Mouse (Mus musculus) megakaryocyte progenitor cell, adult 5-6 weeks (primary cell): ENCODE measurements around the gene Gm20388. TPM values are rescaled to one million over a fixed set of nuclear protein-coding genes. Genes with fewer than 3 reads are reported as not detected.

Source experiments
- ATAC-seq: replicated peaks from 2 replicates; pipeline ENCODE4 v1.8.0; 2016; ENCODE audit warnings: mild to moderate bottlenecking, moderate TSS enrichment, inconsistent platforms; ENCODE audit not compliant: poor library complexity
- total RNA-seq, 2 experiments: library from RNA; stranded (forward) in 1 of 2; stranded (reverse) in 1 of 2; fragments of 157-497, 149-512 nt in 1 of 2; fragments of 200-1000 nt in 1 of 2; gene quantifications; 2 replicates each; pipeline versions ENCODE4 v1.2.3 to v1.2.4; 2015 to 2017

Gm20388 gene
- total RNA-seq, 2 experiments from 2014 or later: 18.6 TPM; not detected in 1

DNA sequence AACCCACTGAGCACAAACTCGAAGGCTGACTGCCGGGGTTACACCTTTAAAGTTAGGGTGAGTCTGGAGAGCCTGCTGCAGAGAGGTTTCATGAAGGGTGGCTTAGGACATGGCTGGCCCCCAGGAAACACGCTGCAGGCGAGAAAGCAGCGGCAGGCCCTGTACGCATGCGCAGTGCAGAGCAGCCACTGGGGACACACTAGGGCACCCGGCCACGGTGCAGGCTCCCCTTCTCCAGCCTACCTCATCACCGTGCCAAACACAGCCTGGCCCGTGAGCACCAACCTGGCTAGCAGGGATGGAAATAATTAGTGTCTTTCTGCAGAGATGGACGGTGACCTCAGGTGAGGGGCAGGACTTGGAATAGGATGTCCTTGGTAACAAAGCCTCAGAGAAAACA, 2175.4 kb downstream of the Gm20388 start:
- ATAC-seq: no peak

DNA sequence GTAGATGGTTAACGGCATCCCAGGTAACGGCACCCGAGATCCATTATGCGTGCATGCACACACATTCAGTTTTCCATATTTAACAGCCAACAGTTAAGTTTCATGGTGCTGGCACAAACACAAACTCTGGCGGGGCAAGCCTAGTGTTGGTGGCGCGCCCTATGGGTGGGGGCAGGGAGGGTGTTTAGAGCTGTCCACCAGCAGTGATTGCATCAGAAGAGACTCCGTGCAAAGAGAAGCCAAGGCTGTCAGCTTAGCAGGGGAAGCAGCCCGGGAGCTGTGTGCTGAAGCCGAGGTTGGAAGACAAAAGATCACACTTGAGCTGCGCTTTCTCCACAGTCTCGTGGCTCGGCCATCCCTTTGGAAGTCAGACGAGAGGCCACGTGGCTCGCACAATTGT, 2178.0 kb downstream of the Gm20388 start:
- no peak for ATAC-seq

DNA sequence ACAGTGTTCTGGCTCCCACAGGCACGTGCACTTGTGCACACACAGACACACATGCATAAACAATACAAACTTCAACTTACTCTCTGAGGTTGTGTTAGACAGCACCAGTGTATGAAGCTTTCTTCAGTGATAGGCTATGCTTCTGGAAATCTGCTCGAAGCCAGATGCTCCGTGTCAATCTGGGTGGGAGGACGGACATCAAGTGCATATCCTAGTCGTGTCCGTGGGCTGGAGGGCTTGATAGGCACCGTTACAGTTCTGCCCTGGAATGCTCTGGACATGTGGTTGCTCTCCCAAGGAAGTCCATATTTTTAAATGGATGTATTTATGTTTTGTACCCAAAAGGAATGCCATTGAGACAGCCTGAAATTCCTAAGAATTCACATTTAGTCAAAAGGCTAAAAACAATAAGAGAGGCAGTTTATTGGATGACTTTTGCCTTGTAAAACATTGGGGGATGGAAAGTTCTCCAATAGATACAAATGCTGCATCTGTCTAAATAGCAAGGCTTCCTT, 2178.6 kb downstream of the Gm20388 start:
- no peak for ATAC-seq

DNA sequence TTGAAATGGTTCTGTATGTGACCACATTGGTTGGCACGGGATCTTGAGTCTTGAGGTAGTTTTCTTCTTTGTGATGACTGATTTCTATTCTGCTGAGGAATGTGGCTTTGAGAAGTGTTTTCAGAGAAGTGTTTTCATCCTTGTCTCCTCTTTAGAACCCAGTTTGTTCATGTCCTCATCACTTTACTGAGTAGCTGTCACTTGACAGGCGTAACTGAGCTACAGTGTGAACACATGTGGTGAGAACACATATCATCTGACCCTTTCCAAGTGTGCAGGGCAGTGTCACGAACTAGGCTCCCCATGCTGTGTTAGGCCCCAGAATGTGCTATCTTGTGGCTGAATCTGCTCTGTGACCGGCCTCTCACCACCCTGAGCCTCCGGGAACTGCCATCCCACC, 2181.8 kb downstream of the Gm20388 start:
- ATAC-seq: no peak

GRCm38 (mm10) chr8:122098766-122099165, 2188.1 kb downstream of the Gm20388 start:
- ATAC-seq: no peak

DNA sequence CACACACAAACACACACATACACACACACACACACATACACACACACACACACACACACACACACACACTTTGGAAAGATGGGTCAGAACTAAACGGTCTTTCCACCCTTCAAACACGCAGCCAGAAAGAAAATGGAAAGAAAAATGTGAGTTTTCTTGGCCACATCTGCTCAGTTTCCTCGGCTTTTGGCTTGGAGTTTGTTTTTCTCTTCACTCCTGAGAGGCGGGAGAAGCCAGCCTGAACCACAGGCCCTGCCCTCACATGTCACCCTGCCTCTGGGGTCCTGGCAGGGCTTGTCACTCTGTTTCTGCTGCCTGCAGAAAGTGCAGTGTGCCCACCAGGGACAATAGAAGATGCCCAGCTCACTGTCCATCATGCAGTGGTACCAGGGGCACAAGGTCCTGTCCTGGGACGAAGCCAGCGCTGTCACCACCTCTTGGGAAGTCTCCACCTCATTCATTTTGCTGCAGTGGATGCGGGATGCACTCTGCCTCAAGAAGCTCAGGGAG, 2189.1 kb downstream of the Gm20388 start:
- ATAC-seq: no peak

DNA sequence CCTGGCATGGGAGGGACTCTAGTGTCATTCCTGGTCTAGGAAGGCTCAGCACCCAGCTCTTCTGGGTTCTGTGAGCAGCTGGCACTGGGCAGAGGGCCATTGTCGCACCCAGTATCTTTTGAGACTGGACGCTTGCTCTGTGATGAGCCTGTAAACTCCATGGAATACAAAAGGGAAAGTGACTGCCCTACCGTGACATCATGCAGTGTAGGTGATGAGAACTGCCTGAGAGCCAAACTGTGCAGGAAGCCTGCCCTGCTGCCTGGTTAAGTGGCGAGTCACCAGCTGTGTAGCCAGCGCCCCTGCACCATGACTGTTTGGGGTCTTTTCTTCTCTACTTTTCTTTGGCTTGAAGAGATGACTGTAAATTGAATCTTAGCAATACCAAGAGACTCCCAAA, 2191.2 kb downstream of the Gm20388 start:
- no peak for ATAC-seq

GRCm38 (mm10) chr8:122102286-122102685, 2191.6 kb downstream of the Gm20388 start:
- no peak for ATAC-seq

- ATAC-seq: no peak
Observed at GRCm38 (mm10) chr8:122103241-122103640, 2192.6 kb downstream of the Gm20388 start.

DNA sequence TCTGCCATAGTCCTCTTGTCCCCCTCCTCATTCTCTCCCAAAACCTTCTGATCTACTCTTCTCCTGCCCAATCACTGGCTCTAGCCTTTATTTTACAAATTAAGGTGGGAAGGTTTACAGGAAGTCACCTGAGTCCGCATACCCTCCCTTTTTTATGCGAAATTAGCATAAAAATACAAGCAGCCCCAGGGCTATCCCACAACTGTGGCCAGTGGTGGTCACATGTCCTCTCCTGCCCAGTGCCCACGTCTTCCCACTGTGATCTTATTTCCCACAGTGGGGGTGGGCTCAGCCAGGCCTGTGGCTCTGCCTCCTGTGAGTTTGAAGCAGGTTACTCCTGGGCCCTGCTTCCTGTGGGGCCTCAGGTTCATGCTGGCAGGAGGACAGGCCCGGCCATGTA, 2194.0 kb downstream of the Gm20388 start:
- no peak for ATAC-seq

GRCm38 (mm10) chr8:122106270-122106669, 2195.6 kb downstream of the Gm20388 start:
- ATAC-seq: 0 out of 2 replicates have a peak, but pooled peaks have one; percentile 21

- no peak for ATAC-seq
Observed at GRCm38 (mm10) chr8:122110240-122110866, 2199.7 kb downstream of the Gm20388 start.

DNA sequence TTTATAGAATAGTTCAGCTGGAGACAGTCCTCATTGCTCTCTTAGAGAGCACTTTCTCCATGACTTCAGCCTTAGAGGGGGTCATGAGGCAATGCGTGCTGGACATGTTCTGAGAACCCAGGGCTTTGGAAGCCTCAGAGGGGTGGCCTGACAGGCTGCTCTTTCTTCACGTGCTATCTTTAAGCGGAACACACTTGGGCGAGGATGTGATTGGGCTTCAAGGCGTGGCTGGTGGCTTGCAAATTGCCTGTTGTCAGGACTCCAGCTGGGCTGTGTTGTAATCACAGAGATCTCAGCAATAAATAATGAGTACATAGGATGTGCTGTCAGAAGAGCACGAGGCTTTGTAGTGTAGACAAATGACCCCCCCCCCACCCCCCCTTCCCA, 2200.2 kb downstream of the Gm20388 start:
- ATAC-seq: peak; percentile 56

DNA sequence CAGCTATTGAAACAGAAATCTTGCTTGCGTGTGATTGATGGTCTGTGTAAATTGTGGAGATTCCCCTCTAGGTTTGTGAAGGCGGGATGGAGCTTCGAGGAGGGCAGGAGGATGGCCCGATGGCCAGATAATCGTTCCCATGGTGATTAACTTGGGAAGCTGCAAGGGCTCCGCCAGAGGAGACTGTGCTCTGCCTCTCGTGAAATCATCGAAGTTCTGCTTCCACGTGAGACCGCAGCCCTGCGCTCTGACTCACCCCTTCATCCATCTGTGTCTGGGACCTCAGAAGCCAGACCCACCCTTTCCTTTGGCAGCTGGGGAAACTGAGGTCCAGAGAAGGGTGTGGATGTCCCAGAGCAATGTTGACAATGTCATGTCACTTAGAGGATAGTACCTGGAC, 2201.1 kb downstream of the Gm20388 start:
- no peak; the same call in 1 of the 2 replicates for ATAC-seq

- peak; percentile 71 for ATAC-seq
Observed at GRCm38 (mm10) chr8:122112264-122112965, 2201.8 kb downstream of the Gm20388 start.

DNA sequence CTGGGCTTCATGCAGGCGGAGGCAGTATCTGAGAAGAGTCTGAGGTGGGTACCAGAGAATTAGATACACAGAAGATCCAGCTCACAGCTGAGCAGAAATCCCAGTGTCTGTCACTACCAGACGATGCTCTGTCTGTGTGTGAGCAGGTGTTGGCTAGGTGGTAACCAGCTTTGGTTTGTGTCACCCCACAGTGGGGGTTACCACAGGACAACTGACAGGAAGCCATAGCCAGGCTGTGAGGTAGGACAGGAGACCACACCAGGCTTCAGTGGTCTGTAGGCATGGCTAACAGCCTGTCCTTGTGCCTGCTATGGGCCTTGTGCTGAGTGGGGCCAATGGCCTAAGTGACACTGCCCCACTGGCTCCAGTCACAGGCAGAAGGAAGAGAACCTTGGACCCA, 2204.2 kb downstream of the Gm20388 start:
- ATAC-seq: no peak

DNA sequence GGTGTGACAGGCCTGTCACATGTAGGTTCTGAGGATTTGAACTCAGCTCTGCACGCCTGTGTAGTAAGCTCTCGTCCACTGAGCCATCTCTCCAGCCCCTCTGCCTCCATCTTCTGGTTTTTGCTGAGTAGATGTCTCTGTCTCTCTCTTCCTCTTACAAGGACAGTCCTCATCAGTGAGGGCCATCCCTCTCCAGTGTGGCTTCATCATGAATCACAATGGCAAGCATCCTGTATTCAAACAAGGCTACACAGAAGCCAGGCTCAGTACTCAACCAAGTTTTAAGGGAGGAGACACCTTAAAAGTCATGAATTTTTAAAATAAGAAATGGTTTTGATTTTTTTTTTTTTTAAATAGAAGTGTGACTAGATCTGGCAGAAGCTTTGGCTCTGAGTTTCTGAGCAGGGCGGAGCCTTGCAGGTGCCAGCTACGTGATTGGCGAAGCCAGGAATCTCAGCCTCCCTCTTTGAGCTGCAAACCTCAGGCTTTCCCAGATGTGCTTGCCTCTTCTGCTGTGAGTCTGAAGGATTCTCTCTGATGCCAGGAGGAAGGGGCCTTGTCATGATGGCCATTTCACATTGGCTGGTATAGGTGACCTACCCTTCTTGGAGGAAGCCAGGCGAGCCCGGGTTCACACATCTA, 2206.2 kb downstream of the Gm20388 start:
- ATAC-seq: no peak

DNA sequence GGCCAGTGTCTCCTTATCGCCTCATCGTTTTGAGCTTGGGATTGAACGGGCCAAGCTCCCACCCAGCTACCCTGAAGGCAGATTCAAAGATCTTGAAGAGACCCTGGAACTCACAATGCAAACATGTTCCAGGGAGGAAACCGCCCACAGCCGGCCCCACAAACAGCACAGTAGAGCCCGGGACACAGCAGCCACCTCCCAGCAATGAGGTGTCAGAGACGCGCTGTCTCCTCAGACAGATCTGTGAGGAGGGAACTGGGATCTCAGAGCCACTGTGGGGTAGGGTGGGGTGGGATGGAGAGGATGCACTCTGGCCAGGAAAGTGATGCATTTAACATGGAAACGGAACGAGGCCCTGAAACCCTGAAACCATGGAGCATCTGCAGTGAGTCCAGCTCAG, 2207.5 kb downstream of the Gm20388 start:
- ATAC-seq: no peak

- ATAC-seq: no peak
Observed at GRCm38 (mm10) chr8:122118536-122118935, 2207.9 kb downstream of the Gm20388 start.

GRCm38 (mm10) chr8:122124326-122124725, 2213.7 kb downstream of the Gm20388 start:
- ATAC-seq: peak; percentile 31; the same call in 1 of the 2 replicates

DNA sequence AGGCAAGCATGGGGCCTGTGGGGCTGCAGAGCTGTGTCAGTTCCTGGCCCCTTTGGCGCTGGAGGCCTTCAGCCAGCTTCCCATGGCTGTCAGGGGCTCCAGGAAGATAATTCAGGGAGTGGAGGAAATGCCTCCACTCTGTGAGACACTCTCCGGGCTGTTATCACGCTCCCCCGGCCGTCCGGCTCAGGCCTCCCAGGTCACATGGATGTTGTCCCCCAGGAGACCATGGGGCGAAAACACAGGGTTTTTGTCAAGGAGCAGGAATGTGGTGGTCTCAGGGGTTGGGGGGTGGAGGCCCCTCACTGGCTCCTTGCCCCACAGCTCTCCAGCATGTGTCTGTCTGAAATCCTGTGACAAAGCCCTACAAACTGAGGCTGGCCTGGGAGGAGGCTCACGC, 2216.0 kb downstream of the Gm20388 start:
- ATAC-seq: no peak

DNA sequence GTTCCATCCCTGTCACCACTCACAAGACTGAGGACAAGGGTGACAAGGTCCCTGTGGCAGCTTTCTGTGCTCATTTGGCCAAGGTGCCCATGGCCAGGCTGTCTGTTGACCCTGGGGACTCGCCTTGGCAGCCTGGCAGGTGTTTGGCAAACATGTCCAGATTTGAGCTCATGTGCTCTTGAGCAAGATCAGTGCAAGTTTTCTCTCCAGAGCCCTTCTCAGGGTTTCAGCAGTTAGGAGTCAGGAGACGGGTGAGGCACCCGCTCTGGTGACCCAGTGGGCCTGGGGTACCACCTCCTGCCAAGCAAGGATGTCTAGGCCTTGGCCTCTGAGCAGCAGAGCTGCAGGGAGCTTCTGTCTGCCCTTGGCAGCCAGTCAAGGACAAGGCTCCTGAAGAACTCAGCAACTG, 2223.5 kb downstream of the Gm20388 start:
- no peak for ATAC-seq
